Mouse (Mus musculus) lung, adult 10 weeks (tissue): Measurements from ENCODE around the gene Zfp995. TPM values are rescaled to one million over a fixed set of nuclear protein-coding genes. Genes with fewer than 3 reads are reported as not detected.

Source experiments
- polyA plus RNA-seq: library from polyadenylated mRNA; stranded (reverse); fragments of 350-450 nt; fragmentation: Illumina TruSeq; extraction: RNeasy Lipid Tissue Mini Kit (QIAGEN cat#74804); gene quantifications from one replicate; pipeline ENCODE4 v1.2.3, GENCODE M21; 2014; ENCODE audit warnings: low read depth, low replicate concordance; ENCODE audit not compliant: insufficient read depth

Gene Zfp995
- 2.5 TPM for polyA plus RNA-seq

GRCm38 (mm10) chr17:21909456-21910052 lies at the start of gene Zfp995:
Gene Zfp995, minus strand, starts transcription at chr17:21909926.

GRCm38 (mm10) chr17:21845545-21846321 lies 64.0 kb downstream of the Zfp995 start, which contains the start of gene Zfp820:
Gene Zfp820, minus strand, starts transcription at chr17:21845772.

Other genes with a start within 250 kb of the Zfp995 start
- 5.8 TPM for gene Gm10226, start 218.1 kb downstream of the Zfp995 start, polyA plus RNA-seq
- 4.2 TPM for gene Zfp760, start 202.2 kb downstream of the Zfp995 start, polyA plus RNA-seq
- gene Zfp229, start 179.1 kb downstream of the Zfp995 start, polyA plus RNA-seq = 2.6 TPM
- gene Zfp820, start 64.2 kb downstream of the Zfp995 start, polyA plus RNA-seq = 1.7 TPM
- gene Zfp942, start 52.5 kb upstream of the Zfp995 start, polyA plus RNA-seq = 5.5 TPM
- gene Zfp943, start 52.6 kb upstream of the Zfp995 start, polyA plus RNA-seq = 10.0 TPM